Mouse (Mus musculus) gastrocnemius, postnatal 14 days (tissue): ENCODE data around the gene 1700019D03Rik. TPM values are rescaled to one million over a fixed set of nuclear protein-coding genes. Genes with fewer than 3 reads are reported as not detected.

Experiments used
- total RNA-seq, 2 experiments: library from RNA; stranded (reverse); gene quantifications; 2 replicates each; pipeline ENCODE4 v1.2.3; 2021

Gene 1700019D03Rik
- total RNA-seq, 2 experiments from 2014 or later: 1.3 to 2.0 TPM

Other genes with a start within 250 kb of the 1700019D03Rik start
- 1 to 10 TPM; 8.7 to 8.9 TPM for gene Inpp1, start 202.5 kb downstream of the 1700019D03Rik start, total RNA-seq
- 10 to 100 TPM; 31.5 to 37.3 TPM for gene Hibch, start 175.2 kb downstream of the 1700019D03Rik start, total RNA-seq
- gene Mstn, start 41.5 kb upstream of the 1700019D03Rik start, total RNA-seq: 10 to 100 TPM; 27.3 to 36.4 TPM
- not detected for gene 1700019A02Rik, start 167.5 kb upstream of the 1700019D03Rik start, total RNA-seq